Mouse (Mus musculus): Measurements from ENCODE around the gene Brd7. TPM values are rescaled to one million over a fixed set of nuclear protein-coding genes. Genes with fewer than 3 reads are reported as not detected.

Gene Brd7
- polyA plus RNA-seq (2012; ENCODE audit: insufficient read depth, insufficient read length, low replicate concordance, missing spikeins) = not detected in 2 replicates

DNA sequence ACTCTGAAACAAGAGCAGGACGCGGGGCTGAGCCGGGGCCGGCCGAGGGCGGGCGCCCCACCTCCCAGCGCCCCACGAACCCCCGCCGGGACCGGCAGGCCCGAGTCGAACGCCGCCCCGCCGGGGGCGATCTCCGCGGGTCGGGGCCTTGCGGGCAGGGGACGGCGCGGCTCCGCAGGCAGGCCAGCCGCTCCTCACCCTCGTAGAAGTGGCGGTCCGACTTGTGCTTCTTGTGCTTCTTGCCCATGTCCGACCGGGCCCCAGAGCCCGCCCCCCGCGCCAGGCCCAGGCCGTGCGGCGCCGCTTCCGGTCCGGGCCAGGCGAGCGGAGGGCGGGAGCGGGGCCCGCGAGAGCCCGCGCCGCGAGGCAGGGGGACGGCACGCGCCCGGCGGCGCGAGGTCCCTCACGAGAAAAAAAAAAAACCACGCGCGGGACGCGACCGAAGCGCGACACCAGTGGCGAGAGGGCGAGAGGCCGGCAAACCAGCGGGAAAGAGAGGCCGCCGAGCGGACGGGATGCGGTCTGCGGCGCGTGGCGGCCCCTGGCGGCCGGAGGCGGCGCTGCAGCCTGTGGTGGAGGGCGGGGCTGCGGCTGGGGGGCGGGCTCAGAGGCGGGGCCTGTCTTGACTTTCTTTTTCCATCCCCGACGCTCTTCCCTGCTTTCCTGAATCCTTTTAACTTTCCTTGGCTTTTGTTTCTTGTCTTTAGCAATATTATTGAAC is at the start of gene Brd7:
Brd7 (minus strand) TSS at position 487 of the 721 bp plus-strand sequence.
- Histone ChIP-seq H3K4me3 (ENCODE audit: insufficient read depth, low read depth, low read length) (peak within 1 kb of the TSS; percentile 100), H3K27ac (ENCODE audit: insufficient read depth, low read depth, low read length) (peak within 1 kb of the TSS; percentile 95), H3K4me1 (ENCODE audit: control insufficient read depth, insufficient read depth, low read length) (peaks cover 6% of the 10 kb centered on the region)
- TF ChIP-seq CTCF (IDR thresholded peaks at IDR 0.05; ENCODE audit: insufficient read depth, low read depth, low read length) (peak; percentile 83), POLR2A (IDR thresholded peaks at IDR 0.05; ENCODE audit: insufficient read depth, low read depth, low read length) (peak; percentile 28; the same call in 1 of the 2 replicates)
- 1% methylated on average over 86 of the region's 91 CpGs for WGBS

DNA sequence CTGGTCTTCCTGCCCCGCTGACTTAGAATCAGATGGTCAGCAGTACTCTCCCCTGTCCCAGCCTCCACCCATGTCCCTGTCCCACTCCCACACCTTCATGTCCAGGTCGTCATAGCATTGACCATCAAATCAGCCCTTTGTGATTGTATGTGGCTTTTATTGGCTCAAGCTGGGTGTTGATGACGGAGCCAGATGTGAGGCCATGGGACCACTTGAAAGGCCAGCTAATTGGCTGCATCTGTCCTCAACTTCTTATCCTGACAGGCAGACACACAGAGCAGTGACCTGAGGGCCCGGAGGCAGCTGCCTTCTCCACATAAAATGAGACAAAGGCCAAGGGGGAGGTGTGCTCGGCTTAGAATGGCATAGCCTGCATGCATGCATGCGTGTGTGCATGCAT is 49.5 kb upstream of the Brd7 start:
- H3K4me1 ChIP-seq (ENCODE audit: control insufficient read depth, insufficient read depth, low read length) = no peaks in the 10 kb centered on the region; the same call in 1 of the 2 replicates
- no peak overlapping the region for H3K4me3 ChIP-seq (ENCODE audit: insufficient read depth, low read depth, low read length)
- TF ChIP-seq POLR2A (IDR thresholded peaks at IDR 0.05; ENCODE audit: insufficient read depth, low read depth, low read length) (no peak), CTCF (IDR thresholded peaks at IDR 0.05; ENCODE audit: insufficient read depth, low read depth, low read length) (no peak)
- H3K27ac ChIP-seq (ENCODE audit: insufficient read depth, low read depth, low read length) = no peak overlapping the region
- WGBS = 90% methylated on average over 6 of the region's 6 CpGs

- Histone ChIP-seq H3K27ac (ENCODE audit: insufficient read depth, low read depth, low read length) (no peak overlapping the region), H3K4me1 (ENCODE audit: control insufficient read depth, insufficient read depth, low read length) (no peaks in the 10 kb centered on the region; the same call in 1 of the 2 replicates), H3K4me3 (ENCODE audit: insufficient read depth, low read depth, low read length) (no peak overlapping the region)
- WGBS = 64% methylated on average over 11 of the region's 11 CpGs
- TF ChIP-seq POLR2A (IDR thresholded peaks at IDR 0.05; ENCODE audit: insufficient read depth, low read depth, low read length) = no peak
- TF ChIP-seq CTCF (IDR thresholded peaks at IDR 0.05; ENCODE audit: insufficient read depth, low read depth, low read length) = no peak
These were observed 47.5 kb upstream of the Brd7 start for GRCm38 (mm10) chr8:88409401-88409940.

DNA sequence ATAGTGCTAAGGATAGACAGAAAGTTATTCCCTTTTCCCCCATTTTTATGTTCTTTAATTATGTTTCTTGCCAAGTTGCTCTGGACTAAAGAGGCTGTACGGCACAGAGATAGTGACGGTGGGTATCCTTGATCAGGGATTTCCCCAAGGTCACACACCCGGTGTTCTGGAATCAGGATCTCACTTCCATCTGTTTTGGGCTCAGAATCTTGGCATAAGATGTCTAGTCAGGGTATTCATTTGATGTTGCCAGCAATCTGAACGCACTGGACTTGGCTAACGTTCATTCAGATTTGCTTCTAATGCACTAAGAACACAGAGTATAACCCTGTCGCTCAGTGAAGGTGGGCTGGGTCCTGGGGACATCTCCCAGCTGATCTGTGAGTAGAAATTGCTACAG is 45.7 kb upstream of the Brd7 start:
- Histone ChIP-seq H3K4me1 (ENCODE audit: control insufficient read depth, insufficient read depth, low read length) (no peaks in the 10 kb centered on the region; the same call in 1 of the 2 replicates), H3K4me3 (ENCODE audit: insufficient read depth, low read depth, low read length) (no peak overlapping the region), H3K27ac (ENCODE audit: insufficient read depth, low read depth, low read length) (no peak overlapping the region)
- 84% methylated on average over 6 of the region's 6 CpGs for WGBS
- TF ChIP-seq POLR2A (IDR thresholded peaks at IDR 0.05; ENCODE audit: insufficient read depth, low read depth, low read length) (no peak), CTCF (IDR thresholded peaks at IDR 0.05; ENCODE audit: insufficient read depth, low read depth, low read length) (no peak)

DNA sequence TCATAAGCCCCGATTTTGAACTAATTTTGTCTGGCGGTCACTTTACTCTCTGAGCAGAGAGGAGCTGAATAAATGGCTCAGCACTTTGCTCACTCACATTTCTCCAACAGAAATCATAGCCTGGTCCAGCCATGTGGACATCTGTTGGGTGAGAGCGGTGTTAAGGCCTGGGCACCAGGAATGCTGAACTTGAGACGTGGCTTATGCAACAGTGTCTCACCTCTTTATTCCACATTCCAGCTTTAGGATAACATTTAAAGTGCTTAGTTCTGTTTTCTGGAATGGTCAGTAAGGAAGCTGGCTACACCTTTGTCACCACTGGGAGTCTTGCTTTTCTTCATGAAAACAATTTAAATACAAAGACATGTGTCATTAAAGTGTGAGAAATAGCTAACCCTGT is 36.1 kb upstream of the Brd7 start:
- 96% methylated on average over 4 of the region's 4 CpGs for WGBS
- Histone ChIP-seq H3K27ac (ENCODE audit: insufficient read depth, low read depth, low read length) (no peak overlapping the region), H3K4me3 (ENCODE audit: insufficient read depth, low read depth, low read length) (no peak overlapping the region), H3K4me1 (ENCODE audit: control insufficient read depth, insufficient read depth, low read length) (no peaks in the 10 kb centered on the region)
- TF ChIP-seq POLR2A (IDR thresholded peaks at IDR 0.05; ENCODE audit: insufficient read depth, low read depth, low read length) (no peak), CTCF (IDR thresholded peaks at IDR 0.05; ENCODE audit: insufficient read depth, low read depth, low read length) (no peak)

DNA sequence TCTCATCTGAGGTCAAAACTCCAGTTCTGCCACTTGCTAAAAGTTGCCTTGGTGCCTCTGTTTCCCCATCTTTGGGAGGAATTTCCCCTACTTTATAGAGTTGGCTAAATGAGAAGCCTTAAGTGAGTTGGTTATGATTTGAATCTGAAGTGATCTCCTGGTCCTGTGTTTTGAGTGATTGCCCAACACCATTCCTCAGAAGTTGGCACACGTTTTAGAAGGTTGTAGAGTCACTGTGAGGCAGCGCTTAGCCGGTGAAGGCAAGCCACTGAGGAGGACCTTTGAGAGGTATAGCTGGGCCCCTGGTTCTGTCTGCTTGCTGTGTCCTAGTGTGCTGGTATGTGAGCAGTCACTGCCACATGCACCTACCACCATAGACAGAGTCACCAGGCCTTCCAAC is 31.3 kb upstream of the Brd7 start:
- WGBS = 85% methylated on average over 3 of the region's 3 CpGs
- Histone ChIP-seq H3K27ac (ENCODE audit: insufficient read depth, low read depth, low read length) (no peak overlapping the region), H3K4me1 (ENCODE audit: control insufficient read depth, insufficient read depth, low read length) (no peaks in the 10 kb centered on the region), H3K4me3 (ENCODE audit: insufficient read depth, low read depth, low read length) (no peak overlapping the region)
- TF ChIP-seq POLR2A (IDR thresholded peaks at IDR 0.05; ENCODE audit: insufficient read depth, low read depth, low read length) (no peak), CTCF (IDR thresholded peaks at IDR 0.05; ENCODE audit: insufficient read depth, low read depth, low read length) (no peak)

DNA sequence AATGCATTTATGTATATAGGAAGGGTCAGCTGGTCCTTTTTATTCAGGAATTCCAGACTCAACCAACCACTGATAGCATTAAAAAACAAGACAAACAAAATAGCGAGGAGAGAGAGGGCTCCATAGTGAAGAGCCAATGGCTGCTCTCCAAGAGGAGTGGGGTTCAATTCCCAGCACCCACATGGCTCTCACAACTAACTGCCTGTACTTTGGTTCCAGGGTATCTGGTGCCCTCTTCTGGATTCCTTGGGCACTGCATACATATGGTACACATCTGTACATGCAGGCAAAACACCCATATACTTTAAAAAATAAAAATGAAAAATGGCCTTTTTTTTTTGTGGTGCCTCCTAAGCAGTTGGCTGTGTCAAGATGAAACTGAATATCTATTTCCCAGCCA is 28.8 kb upstream of the Brd7 start:
- Histone ChIP-seq H3K4me1 (ENCODE audit: control insufficient read depth, insufficient read depth, low read length) (no peaks in the 10 kb centered on the region), H3K27ac (ENCODE audit: insufficient read depth, low read depth, low read length) (no peak overlapping the region), H3K4me3 (ENCODE audit: insufficient read depth, low read depth, low read length) (no peak overlapping the region)
- WGBS = 88% methylated on average over 1 of the region's 1 CpGs
- TF ChIP-seq POLR2A (IDR thresholded peaks at IDR 0.05; ENCODE audit: insufficient read depth, low read depth, low read length) (no peak), CTCF (IDR thresholded peaks at IDR 0.05; ENCODE audit: insufficient read depth, low read depth, low read length) (no peak)

- no peaks in the 10 kb centered on the region for H3K4me1 ChIP-seq (ENCODE audit: control insufficient read depth, insufficient read depth, low read length)
- TF ChIP-seq POLR2A (IDR thresholded peaks at IDR 0.05; ENCODE audit: insufficient read depth, low read depth, low read length) (no peak), CTCF (IDR thresholded peaks at IDR 0.05; ENCODE audit: insufficient read depth, low read depth, low read length) (no peak)
- WGBS = 90% methylated on average over 7 of the region's 7 CpGs
- no peak overlapping the region for H3K4me3 ChIP-seq (ENCODE audit: insufficient read depth, low read depth, low read length)
- no peak overlapping the region for H3K27ac ChIP-seq (ENCODE audit: insufficient read depth, low read depth, low read length)
These were observed 26.8 kb upstream of the Brd7 start for GRCm38 (mm10) chr8:88388691-88389239.

DNA sequence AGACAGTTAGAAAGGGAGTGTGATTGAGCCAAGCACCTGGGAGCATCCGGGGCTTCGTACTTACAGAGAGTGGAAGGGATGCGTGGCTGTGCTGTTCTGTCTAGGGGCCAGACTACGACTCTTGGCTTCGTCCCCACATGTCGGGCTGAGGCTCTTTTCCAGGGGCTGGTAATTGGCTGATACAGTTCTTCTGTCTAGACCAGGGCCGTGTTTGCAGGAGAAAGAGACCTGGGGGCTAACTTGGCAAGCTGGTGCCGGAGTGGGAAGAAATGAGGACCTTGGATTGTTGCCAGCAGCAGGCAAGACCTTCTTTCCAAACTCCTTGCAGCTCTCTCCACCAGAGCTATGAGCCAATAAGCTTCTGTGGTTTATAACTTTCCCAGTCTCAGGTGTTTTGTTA is 25.9 kb upstream of the Brd7 start:
- 0 out of 2 replicates have a peak, but pooled peaks cover under 1% of the 10 kb centered on the region for H3K4me1 ChIP-seq (ENCODE audit: control insufficient read depth, insufficient read depth, low read length)
- H3K27ac ChIP-seq (ENCODE audit: insufficient read depth, low read depth, low read length) = no peak overlapping the region
- TF ChIP-seq POLR2A (IDR thresholded peaks at IDR 0.05; ENCODE audit: insufficient read depth, low read depth, low read length) (no peak), CTCF (IDR thresholded peaks at IDR 0.05; ENCODE audit: insufficient read depth, low read depth, low read length) (no peak)
- no peak overlapping the region for H3K4me3 ChIP-seq (ENCODE audit: insufficient read depth, low read depth, low read length)
- WGBS = 60% methylated on average over 8 of the region's 8 CpGs

Measured in olfactory bulb, adult 2 months (tissue).